Mouse (Mus musculus): Measurements from ENCODE around the gene Fam78a. TPM values are rescaled to one million over a fixed set of nuclear protein-coding genes. Genes with fewer than 3 reads are reported as not detected.
A peak's percentile ranks its signal among the peaks of the same experiment; 100 is the strongest.

Gene Fam78a
- total and polyA plus RNA-seq, 2 experiments from 2014 or later: 18.0 to 28.7 TPM

DNA sequence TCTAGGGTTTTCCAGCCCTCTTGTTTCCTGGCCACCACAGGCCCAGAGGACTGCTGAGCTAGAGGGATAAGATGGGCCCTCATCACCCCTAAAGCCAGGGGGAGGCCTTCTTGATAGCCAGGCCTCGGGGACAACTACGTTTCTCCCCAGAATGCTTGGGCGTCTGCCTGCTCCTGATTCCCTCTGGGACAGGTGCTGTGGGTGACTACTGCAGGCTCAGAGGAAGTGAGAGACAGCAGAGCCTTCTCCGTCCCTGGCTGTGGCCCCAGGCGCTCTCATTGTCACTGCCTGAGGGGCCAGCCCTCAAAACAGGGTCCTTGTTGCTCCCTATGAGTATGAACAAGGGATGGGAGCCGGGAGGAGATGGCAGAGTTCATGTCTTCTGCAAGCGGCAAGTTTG lies 21.3 kb upstream of the Fam78a start:
- Histone ChIP-seq H3K9me3 (replicated peaks; ENCODE audit: control insufficient read depth, low read length) (no peaks in the 10 kb centered on the region), H3K4me2 (ENCODE audit: low read depth, low read length) (no peak overlapping the region), H3K4me1 (ENCODE audit: control insufficient read depth, insufficient read depth) (peaks cover 26% of the 10 kb centered on the region), H3K4me3 (ENCODE audit: low read depth, low read length) (no peak overlapping the region), H3K36me3 (replicated peaks; ENCODE audit: control insufficient read depth, insufficient read depth, low read length) (peaks cover 11% of the 10 kb centered on the region), H3K27me3 (ENCODE audit: control insufficient read depth, insufficient read depth, low read length) (no peaks in the 10 kb centered on the region), H3K9ac (replicated peaks; ENCODE audit: low read depth, low read length) (0 out of 2 replicates have a peak overlapping the region, but pooled peaks have one; percentile 9), H3K27ac (ENCODE audit: low read depth) (peak overlapping the region; percentile 85)
- 77% methylated on average over 7 of the region's 7 CpGs for WGBS
- ATAC-seq (ENCODE audit: insufficient read depth, low read depth): no peak
- DNase-seq (ENCODE audit: low spot score): no peak
- TF ChIP-seq CTCF (IDR thresholded peaks at IDR 0.05; ENCODE audit: low read depth): no peak
- no peak for TF ChIP-seq EP300 (IDR thresholded peaks at IDR 0.05; ENCODE audit: low read depth)

DNA sequence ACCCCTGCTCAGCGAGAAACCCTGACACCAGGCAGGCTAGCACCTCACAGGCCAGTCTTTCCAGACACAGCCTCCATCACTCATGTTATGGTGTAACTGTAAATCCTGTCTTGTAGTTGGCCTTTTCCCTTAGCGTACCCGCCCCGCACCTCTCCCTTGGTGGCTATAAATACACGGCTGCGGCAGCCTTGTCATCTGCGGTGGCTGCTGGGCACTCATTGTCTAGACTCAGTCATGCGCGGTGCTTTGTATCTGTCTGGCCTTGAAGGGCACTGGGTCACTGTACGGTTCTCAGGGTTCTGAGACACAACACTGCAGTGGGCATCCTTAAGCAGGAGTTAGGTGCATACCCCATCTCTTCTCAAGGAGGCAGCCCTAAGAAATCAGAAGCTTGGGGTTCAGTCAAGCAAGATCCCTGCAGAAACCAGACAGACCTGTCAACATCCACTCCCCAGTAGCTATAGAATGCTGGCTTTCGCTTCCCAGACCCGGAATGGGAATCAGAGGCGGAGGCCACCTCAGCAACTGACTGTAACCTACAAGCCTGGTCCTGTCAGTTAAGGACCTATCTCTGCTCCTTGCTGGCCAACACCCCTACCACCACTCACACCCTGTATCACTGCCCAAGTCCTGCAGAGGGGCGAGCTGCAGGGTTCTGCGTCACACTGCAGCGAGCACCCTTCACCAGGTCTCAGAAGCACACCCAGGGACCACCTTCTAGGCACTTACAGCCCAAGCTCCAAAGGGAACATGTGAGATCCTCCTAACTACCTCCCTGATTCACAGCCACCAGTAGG lies 20.7 kb upstream of the Fam78a start:
- H3K27ac ChIP-seq (ENCODE audit: low read depth): peak overlapping the region; percentile 85
- H3K9ac ChIP-seq (replicated peaks; ENCODE audit: low read depth, low read length): 0 out of 2 replicates have a peak overlapping the region, but pooled peaks have one; percentile 9
- ATAC-seq (ENCODE audit: insufficient read depth, low read depth) (peak; percentile 87), DNase-seq (ENCODE audit: low spot score) (peak; percentile 77)
- H3K4me2 ChIP-seq (ENCODE audit: low read depth, low read length): no peak overlapping the region
- TF ChIP-seq EP300 (IDR thresholded peaks at IDR 0.05; ENCODE audit: low read depth) (no peak), CTCF (IDR thresholded peaks at IDR 0.05; ENCODE audit: low read depth) (no peak)
- peaks cover 26% of the 10 kb centered on the region for H3K4me1 ChIP-seq (ENCODE audit: control insufficient read depth, insufficient read depth)
- H3K36me3 ChIP-seq (replicated peaks; ENCODE audit: control insufficient read depth, insufficient read depth, low read length): peaks cover 13% of the 10 kb centered on the region
- no peaks in the 10 kb centered on the region for H3K27me3 ChIP-seq (ENCODE audit: control insufficient read depth, insufficient read depth, low read length)
- 33% methylated on average over 16 of the region's 16 CpGs for WGBS
- H3K4me3 ChIP-seq (ENCODE audit: low read depth, low read length): no peak overlapping the region
- H3K9me3 ChIP-seq (replicated peaks; ENCODE audit: control insufficient read depth, low read length): no peaks in the 10 kb centered on the region

DNA sequence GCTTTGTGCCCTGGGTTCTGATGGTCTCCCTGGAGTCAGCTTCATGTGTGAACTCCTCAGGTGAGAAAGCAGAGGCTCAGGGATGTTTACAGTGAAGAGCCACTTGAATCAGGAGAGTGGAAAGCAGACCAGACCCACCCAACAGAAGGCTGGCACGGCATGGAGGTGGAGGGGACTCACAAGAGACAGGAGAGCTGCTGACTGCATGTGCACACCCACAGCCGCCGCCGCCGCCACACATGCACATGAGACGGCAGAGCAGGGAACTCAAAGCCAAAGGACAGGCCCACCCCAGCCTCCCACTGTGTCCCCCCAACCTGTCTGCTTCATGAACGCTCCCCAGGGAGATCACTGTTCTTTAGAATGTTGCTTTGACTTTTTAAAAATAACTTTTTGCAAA lies 19.5 kb upstream of the Fam78a start:
- DNase-seq (ENCODE audit: low spot score): no peak
- Histone ChIP-seq H3K36me3 (replicated peaks; ENCODE audit: control insufficient read depth, insufficient read depth, low read length) (0 out of 2 replicates have a peak, but pooled peaks cover 4% of the 10 kb centered on the region), H3K27ac (ENCODE audit: low read depth) (peak overlapping the region; percentile 85; the same call in 1 of the 2 replicates), H3K9me3 (replicated peaks; ENCODE audit: control insufficient read depth, low read length) (no peaks in the 10 kb centered on the region), H3K9ac (replicated peaks; ENCODE audit: low read depth, low read length) (no peak overlapping the region), H3K27me3 (ENCODE audit: control insufficient read depth, insufficient read depth, low read length) (no peaks in the 10 kb centered on the region), H3K4me3 (ENCODE audit: low read depth, low read length) (no peak overlapping the region), H3K4me2 (ENCODE audit: low read depth, low read length) (no peak overlapping the region), H3K4me1 (ENCODE audit: control insufficient read depth, insufficient read depth) (peaks cover 26% of the 10 kb centered on the region)
- 69% methylated on average over 7 of the region's 7 CpGs for WGBS
- no peak for TF ChIP-seq EP300 (IDR thresholded peaks at IDR 0.05; ENCODE audit: low read depth)
- no peak for TF ChIP-seq CTCF (IDR thresholded peaks at IDR 0.05; ENCODE audit: low read depth)
- no peak for ATAC-seq (ENCODE audit: insufficient read depth, low read depth)

DNA sequence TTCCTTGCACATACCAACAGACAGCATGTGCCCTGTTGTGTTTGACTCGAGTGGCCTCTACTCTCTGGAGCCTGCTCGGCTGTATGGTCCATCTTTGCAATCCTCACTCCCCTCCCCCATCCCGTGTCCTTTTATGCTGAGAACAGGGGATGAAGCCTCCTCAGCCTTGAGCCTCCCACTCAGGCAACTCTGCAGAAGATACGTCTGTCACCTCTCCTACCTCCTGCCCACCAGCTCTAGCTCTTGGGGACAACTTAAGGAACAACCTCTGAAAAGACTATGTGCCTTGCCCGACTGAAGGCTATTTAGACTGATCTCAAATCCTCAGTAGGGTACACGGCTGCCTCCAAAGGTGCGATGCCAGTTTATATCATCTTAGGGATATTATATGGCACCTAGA lies 18.9 kb upstream of the Fam78a start:
- Histone ChIP-seq H3K4me2 (ENCODE audit: low read depth, low read length) (no peak overlapping the region), H3K4me3 (ENCODE audit: low read depth, low read length) (no peak overlapping the region), H3K4me1 (ENCODE audit: control insufficient read depth, insufficient read depth) (peaks cover 26% of the 10 kb centered on the region), H3K27me3 (ENCODE audit: control insufficient read depth, insufficient read depth, low read length) (no peaks in the 10 kb centered on the region), H3K27ac (ENCODE audit: low read depth) (0 out of 2 replicates have a peak overlapping the region, but pooled peaks have one; percentile 85), H3K9ac (replicated peaks; ENCODE audit: low read depth, low read length) (no peak overlapping the region), H3K9me3 (replicated peaks; ENCODE audit: control insufficient read depth, low read length) (no peaks in the 10 kb centered on the region), H3K36me3 (replicated peaks; ENCODE audit: control insufficient read depth, insufficient read depth, low read length) (0 out of 2 replicates have a peak, but pooled peaks cover 4% of the 10 kb centered on the region)
- TF ChIP-seq CTCF (IDR thresholded peaks at IDR 0.05; ENCODE audit: low read depth) (no peak), EP300 (IDR thresholded peaks at IDR 0.05; ENCODE audit: low read depth) (no peak)
- DNase-seq (ENCODE audit: low spot score) (no peak), ATAC-seq (ENCODE audit: insufficient read depth, low read depth) (no peak)
- 72% methylated on average over 7 of the region's 7 CpGs for WGBS

- H3K4me1 ChIP-seq (ENCODE audit: control insufficient read depth, insufficient read depth): peaks cover 26% of the 10 kb centered on the region
- TF ChIP-seq CTCF (IDR thresholded peaks at IDR 0.05; ENCODE audit: low read depth) (no peak), EP300 (IDR thresholded peaks at IDR 0.05; ENCODE audit: low read depth) (no peak)
- no peak overlapping the region for H3K4me2 ChIP-seq (ENCODE audit: low read depth, low read length)
- H3K27ac ChIP-seq (ENCODE audit: low read depth): no peak overlapping the region
- H3K27me3 ChIP-seq (ENCODE audit: control insufficient read depth, insufficient read depth, low read length): no peaks in the 10 kb centered on the region
- DNase-seq (ENCODE audit: low spot score) (no peak), ATAC-seq (ENCODE audit: insufficient read depth, low read depth) (no peak)
- no peak overlapping the region for H3K9ac ChIP-seq (replicated peaks; ENCODE audit: low read depth, low read length)
- 0 out of 2 replicates have a peak, but pooled peaks cover 4% of the 10 kb centered on the region for H3K36me3 ChIP-seq (replicated peaks; ENCODE audit: control insufficient read depth, insufficient read depth, low read length)
- 64% methylated on average over 5 of the region's 5 CpGs for WGBS
- no peaks in the 10 kb centered on the region for H3K9me3 ChIP-seq (replicated peaks; ENCODE audit: control insufficient read depth, low read length)
- H3K4me3 ChIP-seq (ENCODE audit: low read depth, low read length): no peak overlapping the region
These were observed 18.3 kb upstream of the Fam78a start for GRCm38 (mm10) chr2:32102944-32103343.

Measured in heart, postnatal 0 days (tissue).